Mouse (Mus musculus): ENCODE data around the gene Dgkd.
A peak's percentile ranks its signal among the peaks of the same experiment; 100 is the strongest.

Dgkd gene

GRCm38 (mm10) chr1:87848237-87848996 lies 4.7 kb upstream of the Dgkd start:
- DNase-seq (ENCODE audit: low read depth, low spot score), result no peak

GRCm38 (mm10) chr1:87849278-87849677 lies 3.8 kb upstream of the Dgkd start:
- no peak for DNase-seq (ENCODE audit: low read depth, low spot score)

- DNase-seq (ENCODE audit: low read depth, low spot score), result no peak
These were observed 1.7 kb upstream of the Dgkd start for GRCm38 (mm10) chr1:87851344-87851743.

GRCm38 (mm10) chr1:87852081-87852790 lies 851 bp upstream of the Dgkd start:
- no peak for DNase-seq (ENCODE audit: low read depth, low spot score)

- DNase-seq (ENCODE audit: low read depth, low spot score), result peak; percentile 72
These were observed 694 bp downstream of the Dgkd start for GRCm38 (mm10) chr1:87853601-87854361.

GRCm38 (mm10) chr1:87854411-87854810 lies 1.3 kb downstream of the Dgkd start:
- no peak for DNase-seq (ENCODE audit: low read depth, low spot score)

- no peak for DNase-seq (ENCODE audit: low read depth, low spot score)
These were observed 1.8 kb downstream of the Dgkd start for GRCm38 (mm10) chr1:87854851-87855251.

GRCm38 (mm10) chr1:87855522-87855921 lies 2.4 kb downstream of the Dgkd start:
- no peak for DNase-seq (ENCODE audit: low read depth, low spot score)

- no peak for DNase-seq (ENCODE audit: low read depth, low spot score)
These were observed 3.7 kb downstream of the Dgkd start for GRCm38 (mm10) chr1:87856823-87857222.

GRCm38 (mm10) chr1:87858031-87858430 lies 4.9 kb downstream of the Dgkd start:
- DNase-seq (ENCODE audit: low read depth, low spot score), result no peak

- DNase-seq (ENCODE audit: low read depth, low spot score), result no peak
These were observed 5.4 kb downstream of the Dgkd start for GRCm38 (mm10) chr1:87858529-87858928.

- DNase-seq (ENCODE audit: low read depth, low spot score), result no peak
These were observed 10.5 kb downstream of the Dgkd start for GRCm38 (mm10) chr1:87863602-87864001.

- no peak for DNase-seq (ENCODE audit: low read depth, low spot score)
These were observed 11.8 kb downstream of the Dgkd start for GRCm38 (mm10) chr1:87864889-87865288.

GRCm38 (mm10) chr1:87866672-87867071 lies 13.6 kb downstream of the Dgkd start:
- DNase-seq (ENCODE audit: low read depth, low spot score), result no peak

GRCm38 (mm10) chr1:87871546-87871945 lies 18.5 kb downstream of the Dgkd start:
- no peak for DNase-seq (ENCODE audit: low read depth, low spot score)

- no peak for DNase-seq (ENCODE audit: low read depth, low spot score)
These were observed 20.0 kb downstream of the Dgkd start for GRCm38 (mm10) chr1:87873081-87873480.

GRCm38 (mm10) chr1:87876065-87876464 lies 23.0 kb downstream of the Dgkd start:
- DNase-seq (ENCODE audit: low read depth, low spot score), result no peak

- DNase-seq (ENCODE audit: low read depth, low spot score), result no peak
These were observed 24.6 kb downstream of the Dgkd start for GRCm38 (mm10) chr1:87877552-87878283.

- DNase-seq (ENCODE audit: low read depth, low spot score), result no peak
These were observed 25.9 kb downstream of the Dgkd start for GRCm38 (mm10) chr1:87879034-87879433.

GRCm38 (mm10) chr1:87879494-87880325 lies 26.6 kb downstream of the Dgkd start:
- DNase-seq (ENCODE audit: low read depth, low spot score), result no peak

- DNase-seq (ENCODE audit: low read depth, low spot score), result no peak
These were observed 27.2 kb downstream of the Dgkd start for GRCm38 (mm10) chr1:87880326-87880627.

All from R1 (cell line).